Mouse (Mus musculus) adrenal gland, postnatal 25 days (tissue): ENCODE results near the gene Gm10197. TPM values are rescaled to one million over a fixed set of nuclear protein-coding genes. Genes with fewer than 3 reads are reported as not detected.
"Not testable (repeated sequence)": the region's sequence is repeated elsewhere in the genome, so short reads cannot be mapped to it uniquely, and the experiment has no call there.

Experiments
- DNase-seq: peaks from one replicate; pipeline ENCODE4 v3.0.0; 2021; ENCODE audit warnings: mixed read lengths
- long read RNA-seq: library from polyadenylated mRNA; stranded (forward); transcript quantifications from one replicate; pipeline ENCODE4 v2.0.0, GENCODE M21; 2021
- total RNA-seq: library from RNA; stranded (reverse); gene quantifications from 2 replicates; pipeline ENCODE4 v1.2.3, GENCODE M21; 2021

Gene Gm10197
- total RNA-seq = not detected in 2 replicates
- long read RNA-seq = 0 reads

GRCm38 (mm10) chr19:53371666-53372065 lies at the start of gene Gm10197:
Gene Gm10197, minus strand, starts transcription at chr19:53371766.
- no peak for DNase-seq

GRCm38 (mm10) chr19:53420924-53421582 lies 49.5 kb upstream of the Gm10197 start:
- DNase-seq = peak; percentile 65

DNA sequence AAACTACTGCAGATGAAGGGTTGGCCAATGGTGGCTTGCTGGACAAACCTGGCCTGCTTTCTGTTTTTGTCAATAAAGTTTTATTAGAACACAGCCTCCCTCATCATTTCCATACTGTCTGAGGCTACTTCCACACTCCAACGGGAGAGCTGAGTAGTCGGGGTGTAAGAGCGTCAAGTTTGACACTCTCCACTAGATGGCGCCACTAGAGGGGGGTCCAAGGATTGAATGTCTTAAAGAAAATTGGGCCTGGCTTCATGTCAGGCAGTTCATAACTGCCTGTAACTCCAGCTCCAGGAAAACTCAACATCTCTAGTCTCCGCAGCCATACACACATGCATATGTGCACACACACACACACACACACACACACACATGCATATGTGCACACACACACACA lies 48.3 kb upstream of the Gm10197 start:
- DNase-seq = peak; percentile 68

DNA sequence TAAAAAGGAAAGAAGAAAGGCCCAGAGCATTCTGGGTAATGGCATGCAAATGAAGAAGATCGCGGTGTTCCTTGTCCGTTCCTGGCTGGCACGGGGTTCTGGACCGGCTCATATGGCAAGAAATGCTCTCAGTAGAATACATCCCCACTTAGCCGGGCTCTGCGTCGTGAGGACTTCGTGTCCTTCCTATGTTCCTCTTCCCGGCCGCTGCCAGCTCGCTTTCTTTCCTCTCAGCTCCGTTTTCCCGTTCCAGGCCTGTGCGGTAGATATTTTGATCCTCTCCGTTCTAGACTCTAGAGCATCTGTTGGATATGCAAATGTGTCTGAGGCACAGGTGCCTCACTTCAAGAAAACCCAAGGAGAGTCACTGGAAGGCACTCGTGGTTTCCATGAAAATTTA lies 43.6 kb upstream of the Gm10197 start:
- no peak for DNase-seq

DNA sequence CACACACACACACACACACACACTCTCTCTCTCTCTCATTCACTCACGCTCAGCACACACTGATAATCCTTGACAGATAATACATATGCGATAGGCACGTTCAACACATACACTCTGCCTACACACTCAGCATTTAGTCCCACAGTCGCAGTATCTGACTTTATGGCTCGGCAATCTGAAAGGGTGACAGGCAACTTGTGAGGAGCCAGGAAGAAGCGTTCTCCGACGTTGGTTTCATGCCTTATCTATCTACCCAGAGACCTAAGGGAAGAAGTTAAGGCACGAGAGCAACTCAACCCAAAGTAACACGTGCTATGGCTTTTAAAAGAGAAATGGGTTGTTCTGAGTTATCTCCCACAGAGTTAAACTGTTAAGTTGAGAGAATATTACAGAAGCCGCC lies 43.1 kb upstream of the Gm10197 start:
- DNase-seq = no peak

DNA sequence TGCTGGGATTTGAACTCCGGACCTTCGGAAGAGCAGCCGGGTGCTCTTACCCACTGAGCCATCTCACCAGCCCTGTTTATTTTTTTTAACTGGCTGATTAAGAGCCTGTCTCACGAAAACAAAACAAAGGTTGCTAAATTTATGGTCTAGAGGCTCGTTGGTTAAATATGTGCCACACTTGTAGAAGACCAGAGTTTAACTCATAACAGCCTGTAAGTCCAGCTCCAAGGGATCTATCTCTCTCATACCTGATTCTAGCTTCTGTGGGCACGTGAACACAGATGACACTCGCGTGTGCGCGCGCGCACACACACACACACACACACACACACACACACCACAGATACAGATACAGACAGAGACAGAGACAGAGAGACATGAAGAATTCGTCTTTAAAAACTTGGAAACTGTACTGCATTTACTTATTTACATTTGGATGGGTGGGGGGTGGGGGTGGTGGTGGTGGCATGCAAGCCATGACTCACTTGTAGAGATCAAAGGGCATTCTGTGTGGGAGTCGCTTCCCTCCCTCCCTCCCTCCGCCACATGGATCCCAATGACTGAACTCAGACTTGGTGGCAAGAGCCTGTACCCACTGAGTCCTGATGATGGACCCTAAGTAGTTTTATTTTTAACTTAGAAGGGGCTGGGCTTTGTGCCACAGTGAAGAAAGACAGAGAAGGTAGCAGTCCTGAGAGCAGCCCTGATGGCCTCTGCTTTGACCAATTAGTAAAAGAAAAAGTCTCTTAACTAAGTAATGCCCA lies 42.2 kb upstream of the Gm10197 start:
- no peak for DNase-seq

DNA sequence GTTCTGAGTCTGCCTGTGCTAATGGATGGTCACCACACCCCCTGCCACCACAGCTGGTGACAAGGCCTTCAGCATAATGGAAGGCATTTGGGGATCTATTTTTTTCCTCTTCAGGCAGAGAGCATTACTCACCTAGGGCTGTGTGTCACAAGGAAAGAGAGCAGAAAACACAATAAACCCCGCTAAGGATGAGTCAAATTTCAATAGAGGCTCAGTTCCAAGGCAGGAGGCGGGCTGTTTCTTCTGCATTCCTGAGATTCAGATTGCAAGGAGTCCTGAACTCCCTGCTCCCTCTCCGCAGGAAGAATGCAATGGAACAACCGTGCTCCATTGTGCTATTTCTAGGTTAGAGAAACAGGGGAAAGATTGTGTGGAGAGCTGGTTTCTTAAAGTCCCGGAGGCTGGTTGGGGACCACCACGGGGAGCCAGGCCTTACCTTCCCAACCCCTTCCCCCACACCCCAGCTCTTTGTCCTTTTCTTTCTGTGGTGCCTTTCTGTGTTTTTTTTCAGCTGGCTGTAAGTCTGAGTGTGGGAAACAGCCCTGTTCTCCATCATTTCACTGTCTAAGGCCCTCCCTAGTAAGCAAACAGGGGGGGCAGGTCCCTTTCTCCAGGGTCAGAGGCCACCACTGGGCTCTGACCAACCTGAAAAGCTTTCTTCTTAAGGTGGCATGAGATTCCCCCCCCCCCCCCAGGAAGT lies 40.7 kb upstream of the Gm10197 start:
- no peak for DNase-seq

- DNase-seq = no peak
Observed at GRCm38 (mm10) chr19:53409663-53410307, 38.2 kb upstream of the Gm10197 start.

DNA sequence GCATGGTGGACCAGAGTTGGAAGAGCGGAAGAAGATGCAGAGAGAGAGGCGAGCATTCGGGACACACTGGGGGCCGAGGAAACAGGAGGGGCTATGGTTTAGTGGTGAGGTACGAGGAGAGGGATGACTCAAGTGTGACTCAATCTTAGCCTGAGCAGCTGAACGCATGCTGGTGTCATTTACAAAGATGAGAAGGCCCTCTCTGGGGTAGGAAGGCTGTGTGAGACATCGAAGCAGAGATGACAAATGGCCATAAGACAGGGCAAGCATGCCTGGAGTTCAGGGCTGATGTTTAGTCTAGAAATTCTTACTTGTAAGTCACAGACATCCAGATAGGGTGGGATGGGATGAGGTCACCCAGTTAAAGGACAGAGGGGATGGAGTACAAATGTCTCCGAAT lies 36.8 kb upstream of the Gm10197 start:
- no peak for DNase-seq

DNA sequence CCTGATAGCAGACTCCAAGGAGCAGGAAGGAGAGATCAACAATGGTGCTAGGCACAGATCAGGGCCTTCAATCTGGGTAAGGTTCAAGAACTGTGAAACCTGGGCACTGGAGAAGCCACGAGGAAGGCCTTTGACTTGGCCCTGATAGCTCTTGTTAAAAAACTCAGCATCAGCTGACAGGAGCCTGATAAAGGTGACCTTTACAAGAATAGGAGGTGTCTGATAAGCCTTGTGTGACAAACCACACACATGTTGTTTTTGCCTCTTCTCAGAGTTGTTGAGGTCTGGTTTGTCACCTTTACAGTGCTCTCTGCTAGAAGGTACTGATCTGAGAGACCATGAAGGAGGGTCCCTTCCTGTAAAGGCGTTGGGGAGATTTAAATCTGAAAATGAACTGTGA lies 35.8 kb upstream of the Gm10197 start:
- no peak for DNase-seq

DNA sequence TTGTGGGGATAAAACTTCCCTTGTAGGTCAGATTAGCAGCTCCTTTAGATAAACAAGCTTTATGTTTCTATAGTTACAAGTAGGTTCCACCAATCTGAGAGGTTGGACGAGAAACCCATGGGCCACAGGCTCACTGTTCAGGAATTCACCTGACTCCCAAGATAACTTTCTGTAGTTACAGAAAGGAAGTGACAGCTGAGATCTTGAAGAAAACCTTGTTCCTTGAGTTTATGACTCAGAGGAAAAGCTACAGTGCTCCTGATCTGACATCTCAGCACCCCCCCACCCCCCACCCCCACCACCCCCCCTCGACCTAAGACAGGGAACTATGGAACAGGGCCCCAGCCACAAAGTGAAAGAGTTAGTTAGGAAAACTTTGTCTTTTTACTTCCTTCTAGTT lies 34.2 kb upstream of the Gm10197 start:
- no peak for DNase-seq

DNA sequence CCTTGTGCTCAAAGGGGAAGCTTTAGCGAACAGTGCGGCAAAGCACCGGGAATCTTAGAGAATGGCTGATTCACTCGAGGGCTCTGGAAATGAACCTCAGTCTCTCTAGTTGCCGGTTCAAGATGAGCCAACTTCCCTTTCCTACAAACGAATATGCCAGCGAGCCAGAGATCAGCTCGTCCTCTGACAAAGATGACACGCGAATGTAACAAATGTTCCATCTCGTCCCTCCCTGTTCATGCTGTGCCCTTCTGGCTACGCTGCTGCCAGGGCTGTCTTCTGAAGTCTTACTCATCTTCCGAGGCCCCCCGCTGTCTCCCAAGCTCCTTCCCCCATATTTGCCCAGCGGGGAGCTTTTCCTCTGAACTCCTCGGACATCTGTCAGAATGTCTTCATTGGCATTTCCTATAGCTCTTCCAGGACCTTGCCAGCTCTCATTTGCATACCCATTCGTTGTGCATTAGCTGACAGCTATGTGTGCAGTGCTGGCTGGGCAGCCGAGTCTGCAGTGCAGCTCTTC lies 33.3 kb upstream of the Gm10197 start:
- DNase-seq = peak; percentile 52

DNA sequence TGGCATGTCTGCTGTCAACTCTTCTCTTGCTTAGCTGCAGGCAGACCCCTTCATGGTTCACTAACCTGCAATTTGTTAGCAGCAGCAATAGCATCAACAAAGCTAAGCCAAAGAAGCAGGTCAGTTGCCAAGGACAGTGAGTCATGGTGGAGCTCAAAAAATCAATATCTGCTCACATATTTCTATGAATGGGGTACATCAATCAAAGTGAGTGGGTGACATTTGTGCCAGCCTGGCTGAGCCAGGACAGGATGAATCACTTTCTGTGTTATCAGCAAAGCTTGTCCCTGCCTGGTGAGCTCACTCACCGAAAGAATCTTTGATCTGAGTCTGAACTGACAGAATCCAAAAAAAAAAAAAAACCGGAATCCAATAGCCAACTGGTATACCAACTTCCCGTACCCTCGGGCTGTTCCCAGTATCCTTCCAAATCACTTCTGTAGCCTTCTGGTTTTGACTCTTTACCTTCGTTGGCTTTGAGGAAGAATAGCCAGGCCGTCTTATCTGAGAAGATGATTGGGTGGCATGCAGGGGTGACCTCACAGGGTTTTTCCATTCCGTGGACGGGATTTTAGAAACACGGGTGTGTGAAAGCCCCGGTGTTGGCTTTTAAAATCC lies 32.8 kb upstream of the Gm10197 start:
- DNase-seq = peak; percentile 61

GRCm38 (mm10) chr19:53402741-53403432 lies 31.3 kb upstream of the Gm10197 start:
- DNase-seq = no peak

DNA sequence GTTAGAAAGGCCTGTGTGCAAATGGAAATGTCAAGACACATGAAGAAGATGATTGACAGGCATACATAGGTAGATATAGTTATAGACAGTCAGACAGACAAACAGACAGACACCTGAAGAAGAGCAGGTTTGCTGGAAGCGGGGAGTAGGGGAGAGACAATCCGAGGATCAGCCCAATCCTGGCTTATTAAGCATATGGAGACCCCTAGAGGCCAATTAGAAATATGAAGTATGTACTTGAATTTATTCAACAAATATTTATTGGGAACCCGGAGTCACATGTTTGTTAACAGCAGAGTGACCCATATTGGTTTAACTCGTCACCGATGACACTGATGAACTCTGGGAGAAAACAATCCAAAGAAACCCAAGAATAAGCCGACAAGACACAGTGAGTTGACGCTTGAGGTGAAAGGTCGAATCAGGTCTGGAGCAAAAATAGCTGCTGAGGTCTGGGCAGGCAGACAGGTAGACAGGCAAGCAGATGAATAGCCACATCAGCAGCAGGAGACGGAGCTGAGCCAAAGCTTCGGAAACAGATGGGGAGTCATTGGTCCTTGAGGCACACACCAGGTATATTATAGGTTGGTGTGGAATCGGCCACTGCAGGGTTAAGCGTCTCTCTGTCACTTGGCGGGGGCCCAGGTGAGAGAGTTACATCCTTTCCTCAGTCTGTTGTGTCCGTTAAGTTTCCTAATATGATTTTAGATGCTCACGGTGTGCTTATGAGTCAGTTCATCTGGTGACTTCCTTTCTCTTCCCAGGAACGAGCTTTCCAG lies 29.0 kb upstream of the Gm10197 start:
- no peak for DNase-seq

GRCm38 (mm10) chr19:53399213-53399612 lies 27.6 kb upstream of the Gm10197 start:
- no peak for DNase-seq

GRCm38 (mm10) chr19:53397451-53398233 lies 26.1 kb upstream of the Gm10197 start:
- DNase-seq = no peak

GRCm38 (mm10) chr19:53395805-53396204 lies 24.2 kb upstream of the Gm10197 start:
- DNase-seq = not testable (repeated sequence)

- DNase-seq = not testable (repeated sequence)
Observed at GRCm38 (mm10) chr19:53394956-53395355, 23.4 kb upstream of the Gm10197 start.

- no peak for DNase-seq
Observed at GRCm38 (mm10) chr19:53394552-53394951, 23.0 kb upstream of the Gm10197 start.
